Mouse (Mus musculus) heart, adult 18-20 months (tissue): ENCODE measurements at regions not wholly inside any gene's neighbourhood (a gene's known extent, or its start where the extent isn't known, plus 50 kb on each side); places are given as distances from the start of the nearest gene placed in this dataset.

ENCODE experiments used
- DNase-seq, 2 experiments: peaks; one replicate each; pipeline ENCODE4 v3.0.0; 2021 to 2022; ENCODE audit warnings: mixed read lengths in 1 of 2

DNA sequence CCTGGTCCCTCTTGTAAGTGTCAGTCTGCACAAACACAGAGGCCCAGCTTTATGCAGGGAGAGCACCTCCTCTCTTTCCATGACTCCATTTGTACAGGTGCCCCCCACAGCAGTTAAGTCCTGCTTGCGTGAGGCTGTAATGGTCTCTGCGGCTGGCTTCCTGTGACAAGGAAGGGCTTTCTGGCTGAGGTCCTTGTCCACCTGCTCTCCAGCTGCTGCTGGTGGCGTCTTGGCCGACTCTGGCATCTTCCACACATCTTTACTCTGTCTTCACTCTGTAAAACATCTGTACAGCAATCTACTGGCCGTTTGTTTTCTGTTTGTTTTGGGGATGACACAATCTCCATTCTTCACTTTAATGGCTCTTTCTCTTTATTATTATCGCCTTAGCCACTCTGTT, 60.8 kb downstream of the Rpusd4 start:
- peak; percentile 39 to 52 for DNase-seq

DNA sequence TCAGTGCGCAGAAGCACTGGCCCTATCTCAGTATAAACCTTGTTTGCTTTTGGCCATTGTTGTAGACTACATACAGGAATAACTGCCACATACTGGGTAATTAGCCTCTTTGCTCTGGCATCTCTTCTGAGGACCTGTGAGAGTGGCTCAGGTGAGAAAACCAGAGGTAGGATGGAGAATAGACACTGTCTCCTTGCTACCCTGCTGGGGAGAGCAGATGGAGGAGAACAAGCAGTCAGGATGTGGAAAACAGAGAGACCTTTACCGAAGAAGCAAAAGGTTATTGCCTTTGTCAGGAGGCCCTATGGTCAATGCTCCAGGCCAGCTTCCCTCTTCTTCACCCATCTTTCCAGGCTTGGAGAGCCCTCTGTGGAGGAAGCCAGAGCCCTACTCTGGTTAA, 62.7 kb downstream of the Rpusd4 start:
- no peak for DNase-seq

DNA sequence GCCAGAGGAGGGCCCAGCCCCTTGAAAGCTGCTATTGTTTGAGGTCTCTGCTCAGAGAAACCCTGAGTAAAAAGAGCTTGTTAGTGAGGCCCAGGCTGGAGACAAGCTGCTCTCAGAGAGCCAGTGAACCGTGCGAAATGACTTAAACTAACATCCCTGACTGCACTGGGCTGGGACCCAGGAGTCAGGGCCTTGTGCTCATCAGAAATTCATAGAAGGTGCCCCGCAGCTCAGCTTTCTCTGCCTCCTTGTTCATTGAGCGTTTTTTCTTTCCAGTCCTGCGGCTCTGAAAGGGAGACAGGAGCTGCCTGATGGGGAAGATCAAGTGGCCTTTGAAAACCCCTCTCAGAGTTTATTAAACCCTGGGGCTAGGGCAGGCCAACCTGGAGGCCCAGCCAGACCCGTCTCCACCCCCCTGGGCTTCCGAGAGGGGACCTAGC, 63.6 kb downstream of the Rpusd4 start:
- no peak for DNase-seq

DNA sequence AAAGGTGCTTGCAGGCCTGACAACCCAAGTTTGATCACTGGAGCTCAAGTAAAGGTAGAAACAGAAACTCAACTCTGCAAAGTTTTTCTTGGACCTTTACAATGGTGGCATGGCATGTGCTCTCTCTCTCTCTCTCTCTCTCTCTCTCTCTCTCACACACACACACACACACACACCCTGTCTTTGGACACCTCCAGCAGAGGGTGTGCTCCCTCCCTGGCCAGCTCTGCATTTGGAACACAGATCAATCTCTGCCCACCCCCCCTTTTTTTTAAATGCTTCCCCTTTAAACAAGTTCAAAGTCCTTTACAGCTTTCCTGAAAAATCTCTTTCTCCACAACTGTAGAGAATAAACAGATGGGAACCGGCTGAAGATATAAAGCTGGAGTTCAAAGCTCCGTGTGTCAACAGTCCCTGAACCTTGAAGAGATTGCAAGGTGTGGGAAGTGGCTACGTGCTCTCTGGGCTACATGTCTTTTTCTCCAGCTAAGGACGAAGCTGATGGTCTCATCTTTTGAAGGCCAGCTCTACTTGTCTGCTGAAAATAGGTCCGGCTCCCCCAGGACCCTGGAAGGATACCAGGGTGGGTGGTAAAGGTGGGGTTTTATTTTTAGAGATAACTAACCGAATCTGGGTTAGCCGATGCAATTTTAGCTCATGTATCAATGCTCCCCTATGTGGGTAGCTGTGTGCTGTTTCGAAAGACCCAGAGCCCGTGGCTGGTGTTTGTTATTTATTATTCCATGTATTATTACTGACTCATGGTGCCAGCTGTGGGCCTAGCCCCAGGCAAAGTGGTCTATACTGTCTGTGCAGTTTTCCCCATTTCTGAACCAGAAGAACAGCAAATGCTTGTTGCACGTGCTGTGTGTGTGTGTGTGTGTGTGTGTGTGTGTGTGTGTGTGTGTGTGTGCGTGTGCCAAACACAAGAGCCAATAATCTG, 65.3 kb downstream of the Rpusd4 start:
- no peak for DNase-seq

DNA sequence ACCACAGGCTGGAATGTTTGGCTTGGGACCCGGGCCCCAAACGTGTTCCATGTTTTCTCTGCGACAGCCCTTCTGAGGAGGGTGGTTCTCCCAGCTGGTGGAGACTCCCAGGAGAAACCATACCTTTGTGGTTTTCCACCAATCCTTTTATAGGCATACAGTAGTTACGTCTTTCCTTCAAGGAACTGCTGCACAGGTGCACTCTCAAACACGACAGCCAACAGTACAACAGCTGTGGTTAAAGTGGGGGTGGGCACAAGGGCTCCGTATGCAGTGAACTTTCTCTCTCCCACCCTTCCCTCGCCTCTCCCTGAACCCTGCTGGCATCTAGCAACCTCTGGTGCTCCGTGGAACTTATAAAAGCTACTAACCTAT, 66.0 kb downstream of the Rpusd4 start:
- no peak for DNase-seq

DNA sequence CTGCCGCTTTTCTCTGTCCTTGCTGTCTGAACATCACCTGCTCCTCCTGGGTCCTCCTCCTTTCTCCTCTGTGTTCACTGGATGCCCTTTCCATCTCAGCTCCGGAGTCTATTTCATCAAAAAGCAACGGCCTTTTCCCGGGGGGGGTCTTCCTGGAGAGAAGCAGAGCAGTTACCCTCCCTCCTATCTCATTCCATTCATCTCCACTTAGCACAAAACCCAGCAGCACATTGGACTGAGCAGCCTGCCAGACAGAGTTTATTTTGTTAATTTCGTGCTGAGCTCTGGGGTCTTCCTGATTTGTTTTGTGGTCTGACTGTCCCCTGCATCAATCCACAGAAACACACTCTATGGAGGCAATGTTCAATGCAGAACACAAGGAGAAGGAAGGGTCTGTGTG, 66.9 kb downstream of the Rpusd4 start:
- DNase-seq, result no peak

DNA sequence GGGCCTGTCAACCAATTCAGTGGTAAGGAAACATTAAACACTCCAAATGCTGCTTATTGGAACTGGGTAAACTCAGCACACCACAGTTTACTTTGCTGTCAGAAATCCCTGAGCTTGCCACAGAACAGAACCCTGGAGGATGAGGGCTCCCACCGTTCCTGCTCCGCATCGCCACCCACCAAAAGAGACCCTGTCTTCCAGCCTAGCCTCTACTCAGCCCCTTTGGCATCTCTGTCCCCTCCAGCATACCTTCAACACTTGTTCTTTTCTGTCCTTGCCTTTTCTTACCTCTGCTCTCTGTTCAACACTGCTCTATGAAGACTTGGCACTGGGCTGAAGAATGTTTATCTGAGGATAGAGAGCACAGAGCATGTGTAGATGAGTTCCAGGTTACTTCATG, 67.5 kb downstream of the Rpusd4 start:
- no peak for DNase-seq

DNA sequence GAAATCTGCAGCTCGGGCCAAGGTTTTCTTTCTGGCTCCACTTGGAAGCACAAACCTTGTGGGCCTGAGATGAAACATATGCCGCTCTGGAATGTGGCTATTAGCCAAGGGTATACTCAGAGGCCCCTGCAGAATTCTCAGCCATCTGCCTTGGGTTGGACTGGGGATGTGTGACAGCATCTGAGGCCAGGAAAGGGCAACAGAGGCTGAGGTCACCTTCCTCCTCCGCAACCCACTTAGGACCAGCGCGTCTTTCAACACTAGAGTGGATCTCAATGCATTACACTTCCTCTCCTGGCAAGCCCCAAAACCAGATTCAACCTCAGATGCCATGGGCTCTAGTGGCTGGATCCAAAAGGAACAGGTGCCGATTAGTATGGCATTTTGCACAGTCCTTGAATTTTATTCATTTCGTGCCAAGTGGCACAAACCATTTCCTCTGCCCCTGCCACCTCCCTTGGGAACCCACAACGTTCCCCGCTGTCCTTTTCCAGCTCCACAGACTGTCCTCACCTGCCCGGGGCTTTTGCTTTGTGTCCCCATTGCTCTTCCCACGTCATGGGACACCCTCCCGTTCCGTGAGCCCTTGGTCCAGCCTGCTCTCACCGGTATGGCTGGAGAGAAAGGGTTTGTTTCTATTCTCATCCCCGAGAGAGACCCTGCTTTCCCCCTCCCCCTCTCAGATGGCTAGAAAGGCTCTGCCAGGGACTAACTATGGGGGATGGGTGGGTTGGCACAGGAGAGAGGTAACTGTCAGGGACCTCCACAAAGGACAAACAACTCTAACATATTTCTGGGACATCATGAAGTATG, 68.4 kb downstream of the Rpusd4 start:
- peak; percentile 39 to 69 for DNase-seq

DNA sequence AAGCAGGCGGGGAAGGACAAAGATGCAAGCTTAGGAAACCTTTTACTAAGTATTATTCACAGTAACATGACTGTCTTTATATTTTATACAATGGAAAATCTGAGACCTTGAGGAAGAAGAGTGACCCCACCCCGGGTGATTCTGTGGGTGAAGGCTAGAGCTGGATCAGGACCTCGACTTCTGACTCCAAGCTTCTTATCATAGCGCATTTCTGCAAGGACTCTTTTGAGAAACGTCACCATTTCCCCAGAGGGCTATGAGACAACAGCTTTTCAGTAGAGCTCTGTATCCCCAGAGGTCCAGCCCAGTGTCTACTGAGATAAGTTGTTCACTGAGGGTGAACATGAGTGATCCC, 69.0 kb downstream of the Rpusd4 start:
- DNase-seq, result no peak

DNA sequence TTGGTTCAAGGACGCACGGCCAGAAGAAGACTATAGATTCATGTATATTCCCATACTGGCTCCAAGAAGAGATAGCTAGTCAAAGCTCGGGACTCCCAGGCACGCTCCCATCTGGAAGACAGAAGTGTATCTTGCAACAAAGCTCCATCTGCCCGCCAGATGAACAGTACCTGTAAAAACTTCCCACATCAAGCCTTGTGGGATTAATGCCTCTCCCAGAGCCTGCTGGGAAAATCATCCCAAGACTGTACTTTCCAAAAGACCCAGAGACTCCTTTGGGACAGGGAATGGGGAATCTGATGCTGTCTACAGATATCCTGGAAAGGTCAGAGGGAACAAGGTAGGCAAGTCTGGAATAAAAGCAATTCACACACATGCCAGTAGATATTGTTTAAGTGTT, 71.2 kb downstream of the Rpusd4 start:
- DNase-seq, result no peak

DNA sequence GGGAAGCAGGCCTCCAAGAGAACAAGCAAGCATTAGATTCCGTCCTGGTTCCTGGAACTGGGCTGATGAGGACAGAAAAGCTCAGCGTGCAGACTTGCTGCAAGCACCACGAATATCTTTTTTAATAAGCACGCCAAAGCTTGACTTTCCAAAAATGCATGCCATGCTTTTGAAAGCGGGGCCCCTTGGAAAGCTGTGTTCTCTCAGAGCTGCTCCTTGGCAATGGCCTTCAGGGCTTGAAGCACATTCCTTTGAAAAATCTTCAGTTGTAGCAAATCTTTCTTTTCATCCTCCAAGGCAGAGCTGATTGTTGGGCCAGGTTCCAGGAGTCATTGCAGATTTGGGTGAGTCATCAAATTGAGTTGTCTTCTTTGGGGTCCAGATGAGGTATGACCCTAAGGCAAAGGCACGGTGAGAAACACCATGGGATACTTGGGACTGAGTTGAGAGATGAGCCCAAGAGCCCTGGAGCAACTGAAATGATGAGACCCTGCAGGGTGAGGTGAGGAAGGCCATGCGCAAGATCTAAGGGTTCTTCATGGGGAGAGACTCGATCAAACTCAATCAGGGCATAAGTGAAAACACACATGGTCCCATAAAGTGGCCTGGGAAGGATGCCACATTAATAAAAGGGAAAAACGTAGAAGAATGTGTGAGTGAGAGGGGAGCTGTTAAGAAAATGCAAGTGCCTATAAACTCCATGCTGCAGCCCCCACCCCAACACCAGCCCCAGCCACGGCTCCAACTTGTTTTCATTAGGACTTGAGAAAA, 72.0 kb downstream of the Rpusd4 start:
- DNase-seq, result peak; percentile 41 to 43

DNA sequence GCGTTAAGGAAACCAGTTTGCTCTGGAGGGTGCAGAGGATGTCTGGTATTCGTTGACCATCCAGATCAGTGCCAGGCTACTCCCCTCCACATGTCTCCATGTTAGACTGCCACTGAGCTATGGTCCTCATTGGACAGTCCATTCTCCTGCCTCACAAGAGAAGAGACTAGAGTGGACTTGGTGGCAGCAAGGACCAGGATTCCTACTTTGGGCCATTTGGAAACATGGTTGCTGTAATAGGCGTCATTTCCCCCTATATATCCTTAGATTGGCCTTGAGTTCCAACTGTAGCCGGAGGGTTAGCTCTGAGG, 72.6 kb downstream of the Rpusd4 start:
- no peak for DNase-seq

DNA sequence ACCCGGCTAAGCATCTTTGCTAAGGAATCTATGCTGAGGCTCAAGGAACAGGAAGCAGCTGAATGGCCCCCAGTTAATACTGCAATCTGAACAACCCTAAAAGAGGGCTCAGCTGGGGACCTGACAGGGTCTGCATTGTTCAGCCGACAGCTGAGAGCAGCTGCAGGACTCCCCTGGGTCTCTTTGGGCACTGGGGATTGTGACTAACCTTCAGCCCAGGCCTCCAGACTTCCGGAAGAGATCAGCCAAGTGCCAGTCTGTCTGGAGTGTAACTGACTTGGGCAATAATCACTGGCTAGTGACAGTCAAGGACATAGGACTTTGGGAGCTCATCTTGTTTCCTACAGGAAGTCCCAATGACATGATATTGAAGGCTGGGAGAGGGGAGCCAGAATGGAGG, 73.1 kb downstream of the Rpusd4 start:
- DNase-seq, result peak; percentile 52 to 68

DNA sequence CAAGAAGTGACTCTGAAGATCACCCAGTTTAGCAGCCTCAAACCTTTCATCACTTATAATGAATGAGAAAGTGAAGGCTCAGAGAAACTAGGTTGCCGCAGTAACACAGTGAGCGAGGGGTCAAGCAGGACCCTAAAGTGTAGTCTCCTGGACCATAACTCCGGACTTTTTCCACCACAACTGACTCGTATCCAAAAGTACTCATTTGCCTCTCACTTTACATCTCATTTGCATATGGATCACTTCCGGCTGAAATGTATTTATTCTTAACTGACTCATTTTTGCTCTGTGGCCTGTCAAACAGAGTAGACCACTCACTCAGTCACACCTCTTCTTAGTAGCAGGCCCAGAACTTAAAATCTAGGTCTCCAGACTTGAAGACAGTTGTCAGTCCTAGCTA, 73.7 kb downstream of the Rpusd4 start:
- DNase-seq, result no peak

DNA sequence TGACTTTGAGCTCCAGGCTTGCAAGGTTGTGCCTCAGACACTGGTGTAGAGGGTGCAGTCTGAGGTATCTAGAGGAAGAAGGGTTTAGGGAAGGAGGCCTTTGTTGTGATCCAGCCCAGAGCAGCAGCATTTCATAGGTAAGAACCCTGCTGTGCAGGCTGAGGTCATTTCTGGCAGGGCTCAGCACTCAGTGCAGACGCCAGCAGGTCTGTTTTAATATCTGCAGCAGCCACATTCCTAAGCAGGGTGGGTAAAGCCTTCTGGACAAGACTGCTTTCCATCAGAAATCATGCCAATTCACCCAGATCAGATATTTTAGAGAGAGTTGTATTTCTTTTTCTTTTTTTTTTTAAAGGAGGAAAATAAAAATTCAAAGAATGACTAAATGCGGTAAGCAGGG, 74.8 kb downstream of the Rpusd4 start:
- DNase-seq, result peak; percentile 36 to 72

DNA sequence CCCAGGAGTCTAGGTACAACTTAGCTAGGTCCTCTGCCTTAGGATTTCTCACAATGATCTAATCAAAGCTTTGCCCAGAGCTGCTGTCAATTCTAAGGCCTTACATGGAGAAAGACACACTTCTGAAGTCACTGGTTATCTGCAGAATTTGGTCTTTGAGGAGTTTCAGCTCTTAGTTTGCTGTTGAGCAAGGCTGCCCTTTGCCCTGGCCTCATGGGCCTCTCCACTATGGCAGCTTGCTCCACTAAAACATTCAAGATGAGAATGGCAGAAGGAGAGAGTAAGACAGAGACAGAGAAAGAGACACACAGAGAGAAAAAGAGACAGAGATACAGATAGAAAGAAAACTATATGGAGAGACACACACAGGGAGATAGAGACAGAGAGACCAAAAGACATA, 75.7 kb downstream of the Rpusd4 start:
- no peak for DNase-seq

DNA sequence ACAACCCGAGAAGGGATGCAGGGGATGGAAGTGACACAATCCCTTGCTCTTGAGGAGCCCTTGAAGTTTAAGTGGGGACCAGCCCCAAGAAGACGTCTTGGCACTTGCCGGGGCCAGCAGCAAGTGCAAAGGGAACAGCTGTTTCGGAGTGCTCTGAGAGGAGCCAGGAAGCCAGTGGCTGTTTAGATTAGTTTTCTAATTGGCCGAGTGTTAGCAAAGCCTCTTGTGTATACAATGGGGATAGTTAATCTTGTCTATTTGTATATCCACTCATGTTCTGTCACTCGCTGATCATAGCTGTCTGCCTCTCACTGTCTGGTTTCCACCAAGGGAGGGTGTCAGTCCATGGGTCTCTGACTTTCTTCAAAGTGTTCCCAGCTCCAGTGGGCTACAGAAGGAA, 76.6 kb upstream of the Cdon start:
- peak in 1 of 2 experiments; percentile 55 for DNase-seq

DNA sequence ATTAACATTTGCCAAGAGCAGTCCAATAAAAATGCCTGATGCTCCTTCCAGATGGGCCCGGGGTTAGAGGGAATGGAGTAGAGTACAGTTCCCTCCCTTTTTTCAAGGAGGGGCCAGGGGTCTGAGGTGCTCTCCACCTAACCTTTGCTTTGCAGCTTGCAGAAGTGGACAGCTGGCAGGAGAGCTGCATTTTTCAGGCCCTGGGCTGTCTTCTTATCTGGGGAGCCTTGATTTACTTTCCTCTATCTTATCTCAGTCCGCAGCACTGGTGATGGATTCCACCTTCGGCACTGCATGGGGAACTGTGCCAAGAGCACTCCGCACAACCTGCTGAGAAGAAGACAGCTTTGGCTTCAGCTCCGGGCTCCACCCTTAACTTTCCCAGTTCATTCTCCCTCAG, 74.5 kb upstream of the Cdon start:
- peak in 1 of 2 experiments; percentile 54 for DNase-seq

DNA sequence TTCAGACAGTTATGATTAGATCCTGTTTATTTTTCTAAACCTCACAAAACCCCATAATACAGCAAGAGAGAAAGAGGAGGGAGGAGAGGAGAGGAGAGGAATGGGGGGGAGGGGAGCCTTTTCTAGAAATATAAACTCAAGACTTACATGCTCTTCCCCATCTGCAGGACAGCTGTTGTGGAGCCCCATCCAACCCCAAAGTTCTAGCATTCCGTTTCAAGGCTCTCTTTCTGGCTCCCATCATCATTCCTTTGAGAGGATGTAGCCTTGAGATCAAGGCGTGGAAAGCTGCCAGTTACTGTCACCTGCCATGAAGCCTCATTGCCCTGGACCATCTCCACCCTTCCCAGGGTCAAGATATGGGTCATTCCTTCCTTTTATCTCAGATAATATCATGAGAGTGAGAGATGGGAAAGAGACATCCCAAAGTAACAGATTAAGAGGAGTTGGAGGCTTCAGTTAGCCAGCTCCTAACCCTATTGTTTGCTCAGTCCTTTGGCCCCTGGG, 70.8 kb upstream of the Cdon start:
- DNase-seq, result no peak

DNA sequence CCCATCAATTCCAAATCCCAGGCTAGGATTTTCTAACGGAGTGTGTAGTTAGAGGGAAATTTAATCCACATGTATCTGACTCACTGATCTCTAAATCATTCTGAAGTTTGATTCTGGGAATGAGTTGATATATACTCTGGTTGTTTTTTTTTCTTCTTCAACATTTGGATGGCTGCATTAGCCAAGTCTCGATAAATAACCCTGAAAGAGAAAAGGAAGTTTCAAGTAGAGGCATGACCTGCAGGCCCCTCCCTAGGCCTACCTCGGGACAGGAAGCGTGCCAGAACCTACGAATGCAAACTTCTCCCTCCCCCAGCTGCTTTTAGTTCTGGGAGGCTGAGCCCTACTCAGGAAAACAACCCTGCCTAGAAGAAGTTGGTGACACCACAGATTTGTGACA, 69.4 kb upstream of the Cdon start:
- no peak for DNase-seq

DNA sequence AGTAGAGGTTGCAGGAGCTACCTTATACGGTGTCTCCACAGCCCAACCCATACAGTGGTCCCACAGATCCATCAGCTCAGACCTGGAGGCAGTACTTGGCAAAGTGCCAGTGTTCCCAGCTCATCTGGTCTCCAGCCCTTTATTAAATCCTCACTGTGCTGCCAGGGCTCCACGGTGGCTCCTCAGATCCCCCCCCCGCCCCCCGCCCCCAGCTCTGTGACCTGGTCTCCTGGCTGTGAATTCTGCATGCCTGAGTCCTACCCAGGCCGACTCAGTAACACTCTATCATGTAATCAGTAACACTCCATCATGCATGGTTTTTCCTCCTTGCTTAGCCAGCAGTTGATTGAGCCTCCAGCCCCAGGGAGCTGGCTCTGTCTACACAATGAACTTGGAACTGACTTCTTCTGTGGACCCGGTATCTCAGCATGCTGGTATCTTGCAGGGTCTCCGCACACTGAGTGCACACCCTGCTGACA, 66.2 kb upstream of the Cdon start:
- DNase-seq, result no peak

DNA sequence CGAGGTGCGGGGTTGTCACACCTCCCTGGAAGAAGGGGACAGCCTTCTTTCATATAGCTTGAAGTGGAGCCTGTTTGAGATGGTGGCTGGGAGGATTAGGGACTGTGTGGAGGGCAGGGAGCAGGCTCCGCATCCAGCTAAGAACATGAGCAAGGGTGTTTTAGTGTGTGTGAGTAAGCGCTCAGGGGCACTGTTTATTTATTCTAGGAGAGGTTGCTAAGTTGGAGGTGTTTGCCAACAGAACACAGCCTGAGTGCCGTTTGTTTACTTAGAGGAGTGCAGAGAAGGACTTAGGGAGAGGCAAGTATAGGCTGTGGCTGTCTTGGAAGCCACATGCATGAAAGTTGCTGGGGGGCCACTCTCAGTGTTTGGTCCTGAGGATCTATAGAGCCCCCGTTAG, 61.2 kb upstream of the Cdon start:
- DNase-seq, result no peak
